9 mouse cellular contexts compared by ENCODE assay signal in the genomic region with DNA sequence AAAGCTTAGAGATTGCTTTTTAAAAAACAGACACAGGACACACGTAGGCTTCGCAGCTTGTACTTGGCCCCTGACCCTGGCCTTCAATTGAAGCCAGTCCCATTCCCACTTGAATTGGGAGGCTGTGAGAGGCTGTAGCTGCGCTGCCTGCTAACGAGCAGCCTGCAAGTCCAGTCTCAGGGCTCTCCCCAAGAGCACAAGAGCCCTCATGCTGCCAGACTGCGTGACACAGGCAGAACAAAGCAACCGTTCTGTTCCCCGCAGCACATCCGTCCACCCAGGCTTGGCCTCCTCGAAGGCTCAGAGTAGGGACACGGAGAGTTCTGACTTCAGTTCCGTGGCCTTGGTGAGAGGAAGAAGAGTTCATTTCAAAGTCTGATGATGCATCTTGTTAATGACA.
DNase-seq lines count a peak whose midpoint lies in the region; ATAC-seq and TF ChIP-seq lines count a peak whose summit lies in the region.
"Had no signal": no experiment of that assay in that cellular context is flagged by ENCODE, and none has a peak within 500 bp of the region (broad histone marks: within the 10 kb centered on the region; RNA-seq: fewer than 3 reads in every experiment).

No protein-coding gene starts in this region.

- H3K27ac ChIP-seq in heart, embryonic 11.5 days (ENCODE audit: low read depth, low read length), result peak overlapping the region; percentile 92
- H3K27ac ChIP-seq in lung, embryonic 16.5 days (ENCODE audit: low read length), result peak overlapping the region; percentile 70
- H3K27ac ChIP-seq in hindbrain, postnatal 0 days, result peak overlapping the region; percentile 9; the same call in 1 of the 2 replicates
- H3K27ac ChIP-seq in neural tube, embryonic 15.5 days (replicated peaks), result no peak overlapping the region
- H3K27ac ChIP-seq in gastrocnemius, adult 2 months, result no peak overlapping the region

- no peak for DNase-seq in heart, postnatal 36 days
- DNase-seq in lung, postnatal 25 days (ENCODE audit: low spot score), result no peak
- DNase-seq in hindbrain, postnatal 0 days (ENCODE audit: low spot score), result peak; percentile 44
- DNase-seq in gastrocnemius, adult 2 months, result no peak
- no peak for DNase-seq in gastrocnemius, postnatal 36 days
- DNase-seq: cerebellum, adult 8-10 months had no signal

- no peak for TF ChIP-seq CTCF in hindbrain, postnatal 0 days (IDR thresholded peaks at IDR 0.05; ENCODE audit: low read depth)
- TF ChIP-seq CTCF in gastrocnemius, adult 2 months (IDR thresholded peaks at IDR 0.05), result no peak

- H3K4me2 ChIP-seq in heart, embryonic 11.5 days, result no peak overlapping the region
- no peak overlapping the region for H3K4me2 ChIP-seq in lung, embryonic 16.5 days (ENCODE audit: low read depth, low read length)
- H3K4me2 ChIP-seq in hindbrain, postnatal 0 days (ENCODE audit: low read depth, low read length), result no peak overlapping the region
- H3K4me2 ChIP-seq in neural tube, embryonic 15.5 days, result no peak overlapping the region

- H3K27me3 ChIP-seq in heart, embryonic 11.5 days (ENCODE audit: control insufficient read depth, insufficient read depth, low read length), result no peaks in the 10 kb centered on the region
- no peaks in the 10 kb centered on the region for H3K27me3 ChIP-seq in lung, embryonic 16.5 days (ENCODE audit: control insufficient read depth, insufficient read depth, low read depth, low read length)
- no peaks in the 10 kb centered on the region for H3K27me3 ChIP-seq in hindbrain, postnatal 0 days (ENCODE audit: insufficient read depth, low read length)
- no peaks in the 10 kb centered on the region for H3K27me3 ChIP-seq in neural tube, embryonic 15.5 days (replicated peaks)

- H3K9me3 ChIP-seq in heart, embryonic 11.5 days (replicated peaks; ENCODE audit: control insufficient read depth, low read length), result no peaks in the 10 kb centered on the region
- no peaks in the 10 kb centered on the region for H3K9me3 ChIP-seq in lung, embryonic 16.5 days (ENCODE audit: control insufficient read depth, low read length)
- no peaks in the 10 kb centered on the region for H3K9me3 ChIP-seq in hindbrain, postnatal 0 days (ENCODE audit: low read length)
- no peaks in the 10 kb centered on the region for H3K9me3 ChIP-seq in neural tube, embryonic 15.5 days (replicated peaks)

- peak overlapping the region; percentile 13; the same call in 1 of the 2 replicates for H3K9ac ChIP-seq in heart, embryonic 11.5 days (ENCODE audit: low read depth, low read length)
- peak overlapping the region; percentile 21; the same call in 1 of the 2 replicates for H3K9ac ChIP-seq in lung, embryonic 16.5 days (ENCODE audit: low read length)
- H3K9ac ChIP-seq in hindbrain, postnatal 0 days (replicated peaks; ENCODE audit: low read length), result no peak overlapping the region
- H3K9ac ChIP-seq in neural tube, embryonic 15.5 days (replicated peaks), result no peak overlapping the region

- peaks cover 21% of the 10 kb centered on the region for H3K4me1 ChIP-seq in heart, embryonic 11.5 days (ENCODE audit: control insufficient read depth, insufficient read depth, low read length)
- H3K4me1 ChIP-seq in lung, embryonic 16.5 days (replicated peaks; ENCODE audit: control insufficient read depth, insufficient read depth, low read length), result peaks cover 22% of the 10 kb centered on the region
- H3K4me1 ChIP-seq in hindbrain, postnatal 0 days (ENCODE audit: insufficient read depth, low read length), result peaks cover 8% of the 10 kb centered on the region
- peaks cover 20% of the 10 kb centered on the region for H3K4me1 ChIP-seq in neural tube, embryonic 15.5 days

- intact Hi-C loops in heart, postnatal 36 days (cut with DNase I), result no loop called here
- intact Hi-C loops in gastrocnemius, adult 2 months (cut with DNase I), result no loop called here
- intact Hi-C loops in gastrocnemius, postnatal 36 days (cut with DNase I), result no loop called here

- H3K4me3 ChIP-seq in heart, embryonic 11.5 days (ENCODE audit: low read depth, low read length), result no peak overlapping the region
- no peak overlapping the region for H3K4me3 ChIP-seq in lung, embryonic 16.5 days (ENCODE audit: low read length)
- no peak overlapping the region for H3K4me3 ChIP-seq in hindbrain, postnatal 0 days (ENCODE audit: low read length)
- H3K4me3 ChIP-seq in neural tube, embryonic 15.5 days (replicated peaks), result no peak overlapping the region
- H3K4me3 ChIP-seq in gastrocnemius, adult 2 months, result no peak overlapping the region

- WGBS in heart, embryonic 11.5 days (ENCODE audit: insufficient replicate concordance), result 37% methylated on average over 11 of the region's 11 CpGs
- 20% methylated on average over 11 of the region's 11 CpGs for WGBS in lung, embryonic 16.5 days
- 17% methylated on average over 11 of the region's 11 CpGs for WGBS in hindbrain, postnatal 0 days
- WGBS in neural tube, embryonic 15.5 days, result 19% methylated on average over 11 of the region's 11 CpGs

- no peaks in the 10 kb centered on the region; the same call in 1 of the 2 replicates for H3K36me3 ChIP-seq in heart, embryonic 11.5 days (ENCODE audit: control insufficient read depth, insufficient read depth, low read length)
- peaks cover 3% of the 10 kb centered on the region; the same call in 1 of the 2 replicates for H3K36me3 ChIP-seq in lung, embryonic 16.5 days (ENCODE audit: control insufficient read depth, insufficient read depth, low read length)
- peaks cover 15% of the 10 kb centered on the region; the same call in 1 of the 2 replicates for H3K36me3 ChIP-seq in hindbrain, postnatal 0 days (ENCODE audit: insufficient read depth, low read length)
- H3K36me3 ChIP-seq in neural tube, embryonic 15.5 days, result 0 out of 2 replicates have a peak, but pooled peaks cover 3% of the 10 kb centered on the region

- no peak for ATAC-seq in heart, embryonic 11.5 days (replicated peaks; ENCODE audit: insufficient number of reproducible peaks, low FRiP score, low TSS enrichment)
- ATAC-seq in lung, embryonic 16.5 days (ENCODE audit: low read depth), result peak; percentile 87
- peak; percentile 50; the same call in 1 of the 2 replicates for ATAC-seq in hindbrain, postnatal 0 days
- peak; percentile 16; the same call in 1 of the 2 replicates for ATAC-seq in neural tube, embryonic 15.5 days (ENCODE audit: low FRiP score)

Comparison
In these comparisons a context has a peak if more than half of its experiments do, and no peak if none do; other contexts are left out.
1. H3K27ac ChIP-seq: peak in heart, embryonic 11.5 days (single experiment), lung, embryonic 16.5 days (single experiment) and hindbrain, postnatal 0 days (single experiment); none in neural tube, embryonic 15.5 days (single experiment) and gastrocnemius, adult 2 months (single experiment).
2. H3K9ac ChIP-seq: peak in heart, embryonic 11.5 days (single experiment) and lung, embryonic 16.5 days (single experiment); none in hindbrain, postnatal 0 days (single experiment) and neural tube, embryonic 15.5 days (single experiment).